Mouse (Mus musculus) heart, postnatal 14 days (tissue): ENCODE measurements around the gene Baiap2l1. TPM values are rescaled to one million over a fixed set of nuclear protein-coding genes. Genes with fewer than 3 reads are reported as not detected.
"Not testable (repeated sequence)": the region's sequence is repeated elsewhere in the genome, so short reads cannot be mapped to it uniquely, and the experiment has no call there.

Experiments
- DNase-seq, 2 experiments: peaks; one replicate each; pipeline ENCODE4 v3.0.0; 2021 to 2022
- intact Hi-C: fragments of 180-260 bp; cut with DNase I; formaldehyde crosslinking; loops from one replicate; pipeline ENCODE4 v1.15.1; 2025
- long read RNA-seq, 2 experiments: library from polyadenylated mRNA; stranded (forward); transcript quantifications; one replicate each; pipeline ENCODE4 v2.0.0; 2021
- total RNA-seq, 2 experiments: library from RNA; stranded (reverse); gene quantifications; 2 replicates each; pipeline ENCODE4 v1.2.3; 2021

Gene Baiap2l1
- total RNA-seq, result 1 to 10 TPM; 5.7 to 5.9 TPM
- long read RNA-seq, experiment 1, partial matches to known transcripts, result 0 of 3 reads
- long read RNA-seq, experiment 1, other reads (novel, unspliced or antisense), result 1 of 3 reads
- long read RNA-seq, experiment 2, transcript Baiap2l1-201 (14 exons, 3,247 nt), result major isoform, 6 of 8 reads
- long read RNA-seq, experiment 2, partial matches to known transcripts, result 1 of 8 reads
- long read RNA-seq, experiment 2, other reads (novel, unspliced or antisense), result 1 of 8 reads

GRCm38 (mm10) chr5:144357881-144358591 is at the start of gene Baiap2l1:
Gene Baiap2l1, minus strand, starts transcription at chr5:144358112.
- DNase-seq, result peak; percentile 77 to 85
- intact Hi-C loops, result loop anchor here (5.0 kb wide), 1 partner anchor 91 kb away; no protein-coding TSS in a partner anchor

GRCm38 (mm10) chr5:144406256-144406655 is 48.3 kb upstream of the Baiap2l1 start:
- DNase-seq, result no peak
- intact Hi-C loops, result no loop called here

GRCm38 (mm10) chr5:144400821-144401220 is 42.9 kb upstream of the Baiap2l1 start:
- no peak for DNase-seq
- intact Hi-C loops, result no loop called here

DNA sequence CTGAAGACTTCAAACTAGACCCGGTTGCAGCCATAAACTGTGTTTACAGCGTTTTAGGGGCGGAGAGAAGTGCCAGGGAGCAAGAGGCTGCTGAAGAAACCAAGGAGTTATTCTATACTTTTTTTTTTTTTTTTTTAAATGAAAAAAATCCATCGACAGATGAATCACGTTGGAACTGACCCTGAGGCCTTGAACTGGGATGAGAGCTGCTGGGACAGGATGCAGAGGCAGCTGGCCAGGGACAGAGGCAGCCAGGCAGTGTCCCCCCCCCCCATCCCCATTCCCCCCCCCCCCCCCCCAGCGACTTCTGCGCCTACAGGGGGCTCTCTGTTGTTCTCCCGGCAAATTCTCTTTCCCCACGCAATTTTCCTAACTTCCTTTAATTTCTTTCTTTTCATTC is 39.7 kb upstream of the Baiap2l1 start:
- intact Hi-C loops, result no loop called here
- DNase-seq, result no peak

GRCm38 (mm10) chr5:144394142-144394541 is 36.2 kb upstream of the Baiap2l1 start:
- no peak for DNase-seq
- intact Hi-C loops, result no loop called here

DNA sequence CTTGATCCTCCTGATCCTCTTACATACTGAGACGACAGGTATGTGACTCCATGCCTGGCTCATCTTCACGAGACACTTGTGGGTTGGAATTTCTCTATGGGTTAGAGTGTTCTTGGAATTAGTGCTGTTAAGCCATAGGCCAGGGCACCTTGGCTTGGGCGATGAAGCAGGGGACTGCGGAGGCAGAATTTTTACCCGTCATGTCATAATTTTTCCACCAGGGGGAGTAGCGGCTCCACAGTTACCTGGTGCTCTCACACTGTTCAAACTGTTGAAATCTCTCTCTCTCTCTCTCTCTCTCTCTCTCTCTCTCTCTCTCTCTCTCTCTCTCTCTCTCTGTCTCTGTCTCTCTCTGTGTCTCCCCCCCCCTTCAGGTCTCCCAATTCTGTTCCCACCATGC is 29.9 kb upstream of the Baiap2l1 start:
- intact Hi-C loops, result loop anchor here (2.0 kb wide), 1 partner anchor 347 kb away; no protein-coding TSS in a partner anchor
- peak; percentile 44 to 70 for DNase-seq

GRCm38 (mm10) chr5:144383936-144384335 is 26.0 kb upstream of the Baiap2l1 start:
- intact Hi-C loops, result no loop called here
- no peak for DNase-seq

- intact Hi-C loops, result no loop called here
- DNase-seq, result peak; percentile 9 to 33
These were observed 23.9 kb upstream of the Baiap2l1 start for GRCm38 (mm10) chr5:144381782-144382181.

GRCm38 (mm10) chr5:144380689-144381088 is 22.8 kb upstream of the Baiap2l1 start:
- no peak for DNase-seq
- intact Hi-C loops, result no loop called here

DNA sequence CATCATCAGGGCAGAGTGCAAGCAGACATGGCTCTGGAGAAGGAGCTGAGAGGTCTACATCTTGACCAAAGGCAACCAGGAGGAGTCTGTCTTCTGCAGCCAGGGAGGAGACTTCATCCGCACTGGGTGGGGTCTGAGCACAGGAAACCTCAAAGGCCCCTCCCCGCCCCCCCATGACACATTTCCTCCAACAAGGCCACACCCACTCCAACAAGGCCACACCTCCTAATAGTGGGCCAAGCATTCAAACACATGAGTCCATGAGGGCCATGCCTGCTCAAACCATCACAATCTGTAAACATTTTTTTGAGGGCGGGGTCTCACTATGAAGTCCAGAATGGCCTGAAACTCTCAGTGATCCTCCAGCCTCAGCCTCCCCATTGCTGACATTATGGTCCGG is 21.5 kb upstream of the Baiap2l1 start:
- intact Hi-C loops, result no loop called here
- no peak for DNase-seq

DNA sequence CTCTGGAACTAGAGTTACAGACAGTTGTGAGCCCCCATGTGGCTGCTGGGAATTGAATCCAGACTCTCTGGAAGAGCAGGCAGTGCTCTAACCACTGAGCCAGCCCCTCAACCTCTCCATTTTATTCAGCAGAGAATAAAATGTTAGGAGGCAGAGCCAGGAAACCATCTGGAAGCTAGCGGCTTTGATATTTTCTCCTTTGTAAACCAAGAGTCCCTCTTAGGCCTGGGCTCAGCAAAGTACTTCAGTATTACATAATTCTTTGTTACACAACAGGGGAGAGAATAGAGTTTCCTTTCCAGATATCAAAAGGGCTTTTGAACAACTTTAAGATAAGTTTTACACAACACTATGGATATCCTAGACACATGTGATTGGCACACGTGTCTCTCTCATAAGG is 15.0 kb upstream of the Baiap2l1 start:
- peak in 1 of 2 experiments; percentile 9 for DNase-seq

DNA sequence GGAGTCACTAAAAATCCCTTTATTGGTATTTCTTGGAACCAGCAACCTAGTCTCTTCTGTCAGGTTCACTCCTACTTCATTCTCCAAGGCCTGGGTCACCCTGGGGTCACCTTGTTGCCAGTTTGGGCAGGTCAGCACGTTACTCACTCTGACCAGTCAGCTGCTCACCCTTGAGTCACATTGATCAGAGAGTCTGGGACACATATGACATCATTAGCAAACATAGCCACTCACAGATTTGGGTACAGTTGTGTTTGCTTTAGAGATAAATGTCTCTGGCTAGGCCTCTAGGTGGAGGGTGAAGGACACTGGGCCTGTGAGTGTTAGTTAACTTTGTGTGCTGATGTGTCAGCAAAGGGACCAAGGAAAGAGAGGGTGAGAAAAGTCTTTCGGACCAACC is 14.3 kb upstream of the Baiap2l1 start:
- intact Hi-C loops, result no loop called here
- no peak for DNase-seq

More for the DNA sequence above, 15.0 kb upstream of the Baiap2l1 start:
- intact Hi-C loops, result no loop called here

DNA sequence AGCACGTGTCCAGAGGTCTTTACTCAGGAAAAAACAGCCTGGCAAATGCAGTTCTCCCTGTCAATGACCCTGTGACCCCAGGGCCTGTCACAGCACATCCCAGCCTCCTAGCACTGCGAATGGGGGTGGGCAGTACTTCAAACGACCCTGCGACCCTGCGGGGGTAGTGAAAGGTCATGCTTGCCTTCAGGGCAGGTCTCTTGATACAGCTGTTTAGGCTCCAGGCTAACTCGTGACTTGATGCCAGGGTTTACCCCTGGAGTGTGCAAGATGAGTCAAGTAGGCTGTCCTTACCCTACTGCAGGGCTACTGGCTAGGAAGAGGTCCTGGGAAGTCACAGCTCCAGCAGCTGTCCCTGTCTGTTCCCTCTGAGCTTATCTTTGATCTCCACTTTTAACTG is 13.1 kb upstream of the Baiap2l1 start:
- DNase-seq, result no peak
- intact Hi-C loops, result no loop called here

DNA sequence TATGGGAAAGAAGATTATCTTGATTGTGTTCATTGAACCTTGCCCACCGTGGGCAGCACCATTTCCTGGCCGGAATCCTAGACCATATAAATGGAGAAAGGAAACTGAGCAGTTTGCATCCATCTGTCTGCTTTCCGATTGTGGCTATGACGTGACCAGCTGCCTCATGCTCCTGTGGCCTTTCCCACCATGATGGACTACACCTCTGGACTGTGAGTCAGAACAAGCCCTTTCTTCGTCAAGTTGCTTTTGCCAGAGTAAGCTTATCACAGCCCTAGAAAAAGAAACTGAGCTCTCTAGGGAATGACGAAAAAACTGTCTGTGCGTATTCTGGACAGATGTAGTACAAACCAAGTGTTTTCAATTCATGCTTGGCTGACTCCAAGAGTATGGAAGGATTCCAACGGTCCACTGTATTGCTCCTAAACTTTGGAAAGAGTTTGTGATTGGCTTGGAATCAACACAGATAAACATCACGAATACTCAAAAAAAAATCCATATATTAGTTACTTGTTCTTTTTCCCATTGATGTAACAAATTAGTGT is 10.8 kb upstream of the Baiap2l1 start:
- DNase-seq, result no peak
- intact Hi-C loops, result no loop called here

- DNase-seq, intact Hi-C loops: not testable (repeated sequence)
These were observed 8.6 kb upstream of the Baiap2l1 start for GRCm38 (mm10) chr5:144366551-144366950.

DNA sequence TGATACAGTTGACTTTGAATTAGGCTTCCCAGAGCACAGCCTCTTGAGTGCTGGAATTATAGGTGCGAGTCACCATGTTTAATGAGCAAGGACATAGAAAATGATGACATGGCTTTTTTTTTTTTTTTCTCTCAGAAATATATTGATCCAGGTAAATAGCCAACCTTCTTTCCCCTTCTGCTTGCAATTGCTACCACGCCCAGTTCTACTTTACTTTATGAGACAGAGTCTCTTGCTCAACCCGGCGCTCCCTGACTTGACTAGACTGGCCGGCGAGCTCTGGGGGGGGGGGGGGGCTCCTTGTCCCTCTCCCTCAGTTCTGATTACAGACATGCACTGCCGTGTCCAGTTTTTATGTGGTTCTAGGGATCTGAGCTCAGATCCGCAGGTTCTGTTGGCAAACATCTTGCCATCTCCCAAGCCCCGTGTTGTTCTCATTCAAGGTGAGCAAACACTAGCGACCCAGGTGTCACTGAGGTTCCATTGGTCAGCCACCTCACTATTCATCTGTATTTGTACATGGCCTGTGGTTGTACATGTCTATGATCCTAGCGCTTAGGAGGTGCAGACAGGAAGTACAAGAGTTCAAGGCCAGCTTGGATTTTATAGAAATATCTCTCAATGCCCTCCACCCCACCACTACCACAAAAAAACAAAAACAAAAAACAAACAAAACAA is 6.9 kb upstream of the Baiap2l1 start:
- intact Hi-C loops, result no loop called here
- no peak for DNase-seq

- DNase-seq, result no peak
- intact Hi-C loops, result no loop called here
These were observed 2.4 kb upstream of the Baiap2l1 start for GRCm38 (mm10) chr5:144360346-144360745.

DNA sequence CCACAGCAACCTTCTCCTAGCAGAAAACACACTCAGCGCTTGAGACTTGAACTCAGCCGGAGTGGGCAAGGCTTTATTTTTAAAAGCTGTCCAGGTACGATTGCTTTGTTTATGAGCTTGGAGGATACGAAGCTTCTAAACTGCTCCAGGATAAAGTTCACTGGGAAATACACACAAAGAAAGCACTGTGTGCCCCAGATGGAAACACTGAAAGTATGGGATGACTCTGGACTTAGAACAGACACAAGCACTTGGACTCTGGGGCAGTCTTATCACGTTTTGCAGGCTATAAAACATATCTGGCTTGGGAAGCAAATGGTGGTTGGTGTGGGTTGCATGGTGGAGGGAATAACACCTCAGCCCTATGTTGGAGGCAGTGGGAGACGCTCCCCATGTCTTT is 2.0 kb upstream of the Baiap2l1 start:
- no peak for DNase-seq

DNA sequence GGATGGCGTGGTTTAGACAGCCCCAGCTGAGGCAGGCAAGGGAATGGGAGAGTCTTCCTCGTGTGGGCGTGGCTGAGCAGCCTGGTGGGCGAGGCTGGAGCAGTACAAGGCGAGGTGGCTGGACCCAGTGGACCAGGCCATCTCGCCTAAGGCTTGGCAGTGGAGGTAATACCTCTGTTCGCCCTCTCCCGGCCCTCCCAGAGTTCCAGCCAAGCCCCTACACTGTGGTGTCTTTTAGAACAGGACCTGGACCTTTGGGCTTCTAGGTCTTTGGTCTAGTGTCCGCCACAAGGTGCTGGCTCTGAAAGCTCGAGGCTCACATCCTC is 643 bp upstream of the Baiap2l1 start:
- intact Hi-C loops, result loop anchor here (5.0 kb wide), 1 partner anchor 91 kb away; no protein-coding TSS in a partner anchor
- DNase-seq, result no peak

More for the DNA sequence above, 2.0 kb upstream of the Baiap2l1 start:
- intact Hi-C loops, result loop anchor here (5.0 kb wide), 1 partner anchor 93 kb away; no protein-coding TSS in a partner anchor

DNA sequence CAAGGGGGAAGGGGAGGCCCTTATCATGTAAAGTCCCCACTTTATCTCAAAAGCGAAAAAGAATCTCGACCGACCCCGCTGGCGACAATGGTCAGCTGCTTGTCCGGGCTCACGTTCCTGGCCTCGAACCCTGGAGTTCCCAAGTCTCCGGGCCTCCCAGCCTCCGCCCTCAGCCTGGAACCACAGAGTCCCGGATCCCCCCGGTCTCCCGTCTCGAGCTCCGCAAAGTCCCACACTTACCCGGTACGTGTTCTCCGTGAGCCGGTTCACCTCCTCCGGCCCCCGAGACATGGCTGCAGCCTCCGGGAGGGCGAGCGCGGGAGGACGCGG is 396 bp downstream of the Baiap2l1 start:
- intact Hi-C loops, result loop anchor here (5.0 kb wide), 1 partner anchor 90 kb away; no protein-coding TSS in a partner anchor
- no peak for DNase-seq

DNA sequence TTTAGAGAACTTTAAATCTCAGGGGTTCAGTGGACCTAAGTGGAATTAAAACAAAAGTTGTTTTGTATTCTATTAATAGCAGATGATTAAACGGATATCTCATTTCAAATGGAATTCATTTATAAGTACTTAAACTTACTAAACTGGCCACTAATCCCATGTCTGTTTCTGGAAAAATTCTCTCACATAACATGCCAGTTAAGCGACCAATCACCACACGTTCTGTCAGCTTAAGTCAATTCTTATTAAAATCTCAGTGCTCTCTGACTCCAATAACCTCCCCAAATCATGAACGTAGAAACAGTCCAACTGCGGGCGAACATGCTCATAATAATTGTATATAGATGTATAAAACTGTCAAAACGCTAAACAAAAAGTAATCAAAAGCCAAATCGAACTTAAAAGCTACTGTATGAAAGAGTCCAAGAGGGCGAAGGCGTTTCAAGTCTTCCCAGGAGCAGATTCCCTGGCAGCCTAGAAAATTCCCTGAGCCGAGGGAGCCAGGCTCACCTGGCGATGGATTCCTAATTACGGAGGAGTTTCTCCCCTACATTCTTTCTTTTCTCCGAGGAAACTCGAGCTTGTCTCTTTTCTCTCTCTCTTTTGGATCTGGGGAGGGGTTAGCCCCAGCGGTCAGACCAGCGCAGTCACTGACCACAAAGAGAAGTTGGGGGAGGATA is 996 bp downstream of the Baiap2l1 start:
- intact Hi-C loops, result loop anchor here (5.0 kb wide), 1 partner anchor 90 kb away; no protein-coding TSS in a partner anchor
- no peak for DNase-seq
